Mouse (Mus musculus): ENCODE data around the gene Ear6. TPM values are rescaled to one million over a fixed set of nuclear protein-coding genes. Genes with fewer than 3 reads are reported as not detected.
"Not testable (repeated sequence)": the region's sequence is repeated elsewhere in the genome, so short reads cannot be mapped to it uniquely, and the experiment has no call there.

Gene Ear6
- total RNA-seq (2012; rRNA removed), result not detected in 2 replicates

DNA sequence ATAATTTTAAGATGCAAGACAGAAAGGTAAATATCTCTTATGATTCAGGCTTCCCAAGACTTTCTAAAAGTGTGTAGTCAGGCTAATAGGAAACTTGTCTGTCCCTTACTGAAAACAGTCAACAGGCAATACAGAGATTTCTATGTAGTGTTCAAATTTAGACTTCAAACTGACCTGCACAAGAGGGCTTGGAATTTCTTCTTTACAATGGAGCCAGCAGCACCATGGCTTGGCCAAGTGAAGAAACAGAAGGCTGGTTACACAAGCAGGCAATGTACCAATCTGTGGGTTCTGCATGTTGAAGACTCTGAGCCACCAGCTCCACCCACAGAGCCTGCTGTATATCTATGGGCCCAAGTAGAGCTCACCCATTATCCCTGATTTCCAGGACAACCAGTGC is at the start of gene Ear6:
Gene Ear6, plus strand, starts transcription at position 301 of the 400 bp plus-strand sequence.
- TF ChIP-seq CHD2 (IDR thresholded peaks at IDR 0.05; ENCODE audit: low read depth, low read length) (no peak), HCFC1 (IDR thresholded peaks at IDR 0.05; ENCODE audit: borderline replicate concordance, insufficient read depth, low read length) (no peak), ZC3H11A (IDR thresholded peaks at IDR 0.05; ENCODE audit: borderline replicate concordance, low read depth, low read length) (no peak), ZNF384 (IDR thresholded peaks at IDR 0.05; ENCODE audit: low read depth, low read length) (no peak), MAFK (IDR thresholded peaks at IDR 0.05; ENCODE audit: insufficient read depth, low read depth, low read length) (no peak)
- no peak within 1 kb of the TSS for H3K4me3 ChIP-seq (ENCODE audit: insufficient read depth in 1 of 2, low read depth in 1 of 2, low read length in 2 of 2, poor library complexity in 1 of 2, severe bottlenecking in 1 of 2)
- H3K9ac ChIP-seq (ENCODE audit: insufficient read depth, low read depth, low read length, poor library complexity, severe bottlenecking), result no peak within 1 kb of the TSS
- H3K36me3 ChIP-seq (ENCODE audit: control insufficient read depth, insufficient read depth, low read length, poor library complexity, severe bottlenecking), result no peaks in the 10 kb centered on the region
- H3K27ac ChIP-seq (ENCODE audit: insufficient read depth, low read depth, low read length, poor library complexity, severe bottlenecking), result no peak within 1 kb of the TSS
- in situ Hi-C loops (cut with MboI; ENCODE audit: low sequenced_read_pairs in 2 of 2, unreplicated experiment in 2 of 2), result no loop called here
- H3K9me3 ChIP-seq (ENCODE audit: control insufficient read depth, insufficient read depth, low read depth, low read length), result no peaks in the 10 kb centered on the region
- H3K4me1 ChIP-seq (ENCODE audit: control insufficient read depth in 2 of 2, insufficient read depth in 2 of 2, low read length in 2 of 2, poor library complexity in 1 of 2), result no peaks in the 10 kb centered on the region
- DNase-seq (ENCODE audit: low read depth, low spot score), result no peak

DNA sequence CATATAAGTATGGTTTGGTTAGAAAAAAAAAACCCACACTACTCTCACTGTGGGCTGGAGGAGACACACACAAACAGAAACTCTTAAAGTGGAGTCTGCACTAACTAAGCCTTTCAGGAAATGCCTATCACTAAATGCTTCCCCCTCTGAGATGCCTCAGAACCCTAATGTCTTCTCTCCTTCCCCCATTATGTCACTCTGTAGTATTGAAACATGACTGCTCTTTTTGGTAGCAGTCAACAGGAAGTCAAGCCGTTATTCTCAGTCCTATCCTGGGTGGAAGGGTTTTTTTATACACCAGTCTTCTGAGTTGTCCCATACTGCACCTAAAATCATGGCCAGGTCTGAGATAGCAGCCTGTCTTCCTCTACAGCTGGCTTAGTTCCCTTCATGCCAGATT is 26.9 kb upstream of the Ear6 start:
- in situ Hi-C loops (cut with MboI; ENCODE audit: low sequenced_read_pairs in 2 of 2, unreplicated experiment in 2 of 2), result no loop called here
- TF ChIP-seq ZC3H11A (IDR thresholded peaks at IDR 0.05; ENCODE audit: borderline replicate concordance, low read depth, low read length) (no peak), MAFK (IDR thresholded peaks at IDR 0.05; ENCODE audit: insufficient read depth, low read depth, low read length) (no peak), CHD2 (IDR thresholded peaks at IDR 0.05; ENCODE audit: low read depth, low read length) (no peak), HCFC1 (IDR thresholded peaks at IDR 0.05; ENCODE audit: borderline replicate concordance, insufficient read depth, low read length) (no peak), ZNF384 (IDR thresholded peaks at IDR 0.05; ENCODE audit: low read depth, low read length) (no peak)
- DNase-seq (ENCODE audit: low read depth, low spot score), result no peak

DNA sequence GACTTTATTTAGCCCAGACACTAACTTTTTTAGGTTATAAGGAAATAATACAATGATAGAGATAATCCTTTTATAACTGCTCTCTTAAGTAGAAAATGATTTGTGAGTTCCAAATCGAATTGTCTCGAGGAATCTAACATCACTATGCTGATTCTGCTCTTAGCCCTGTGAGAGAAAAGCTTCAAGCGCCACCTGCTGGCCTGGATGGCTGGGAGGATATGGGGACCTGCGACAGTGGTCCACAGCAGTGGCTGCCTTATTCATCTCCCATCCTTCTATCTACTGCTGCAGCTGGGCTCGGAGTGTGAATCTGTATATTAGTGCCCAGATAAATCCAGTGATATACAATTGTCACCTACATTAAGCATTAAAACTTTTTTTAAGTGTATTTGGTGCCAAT is 25.7 kb upstream of the Ear6 start:
- H3K4me1 ChIP-seq (ENCODE audit: control insufficient read depth in 2 of 2, insufficient read depth in 2 of 2, low read length in 2 of 2, poor library complexity in 1 of 2); H3K9me3 ChIP-seq (ENCODE audit: control insufficient read depth, insufficient read depth, low read depth, low read length); H3K4me3 ChIP-seq (ENCODE audit: insufficient read depth in 1 of 2, low read depth in 1 of 2, low read length in 2 of 2, poor library complexity in 1 of 2, severe bottlenecking in 1 of 2); in situ Hi-C loops (cut with MboI; ENCODE audit: low sequenced_read_pairs in 2 of 2, unreplicated experiment in 2 of 2); H3K9ac ChIP-seq (ENCODE audit: insufficient read depth, low read depth, low read length, poor library complexity, severe bottlenecking); H3K27ac ChIP-seq (ENCODE audit: insufficient read depth, low read depth, low read length, poor library complexity, severe bottlenecking); DNase-seq (ENCODE audit: low read depth, low spot score); H3K36me3 ChIP-seq (ENCODE audit: control insufficient read depth, insufficient read depth, low read length, poor library complexity, severe bottlenecking): not testable (repeated sequence)
- TF ChIP-seq MAFK (IDR thresholded peaks at IDR 0.05; ENCODE audit: insufficient read depth, low read depth, low read length), result peak; percentile 36; the same call in 1 of the 2 replicates

More for the DNA sequence above, 26.9 kb upstream of the Ear6 start:
- Histone ChIP-seq H3K9me3 (ENCODE audit: control insufficient read depth, insufficient read depth, low read depth, low read length) (no peaks in the 10 kb centered on the region), H3K27ac (ENCODE audit: insufficient read depth, low read depth, low read length, poor library complexity, severe bottlenecking) (no peak overlapping the region), H3K9ac (ENCODE audit: insufficient read depth, low read depth, low read length, poor library complexity, severe bottlenecking) (no peak overlapping the region), H3K4me3 (ENCODE audit: insufficient read depth in 1 of 2, low read depth in 1 of 2, low read length in 2 of 2, poor library complexity in 1 of 2, severe bottlenecking in 1 of 2) (no peak overlapping the region), H3K36me3 (ENCODE audit: control insufficient read depth, insufficient read depth, low read length, poor library complexity, severe bottlenecking) (no peaks in the 10 kb centered on the region), H3K4me1 (ENCODE audit: control insufficient read depth in 2 of 2, insufficient read depth in 2 of 2, low read length in 2 of 2, poor library complexity in 1 of 2) (no peaks in the 10 kb centered on the region)

DNA sequence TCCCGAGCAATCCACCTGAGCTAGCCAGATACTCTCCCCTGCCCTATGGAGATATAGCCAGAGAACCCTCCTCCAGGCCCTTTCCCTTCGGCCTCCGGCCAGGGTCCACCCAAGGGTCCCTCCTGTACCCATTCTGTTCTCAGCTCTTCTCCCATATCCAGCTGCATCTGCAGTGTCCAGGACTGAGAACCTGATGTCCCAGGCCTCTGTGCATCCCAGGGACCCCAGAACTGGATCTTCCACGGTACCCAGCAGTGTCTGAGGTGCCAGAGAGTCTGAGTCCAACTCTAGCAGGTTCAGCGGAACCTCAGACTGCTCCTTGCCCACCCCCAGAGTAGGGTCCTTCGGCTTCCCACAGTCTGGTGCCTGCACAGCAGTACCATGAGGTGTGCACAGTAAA is 24.3 kb upstream of the Ear6 start:
- in situ Hi-C loops (cut with MboI; ENCODE audit: low sequenced_read_pairs in 2 of 2, unreplicated experiment in 2 of 2), result no loop called here
- no peaks in the 10 kb centered on the region for H3K4me1 ChIP-seq (ENCODE audit: control insufficient read depth in 2 of 2, insufficient read depth in 2 of 2, low read length in 2 of 2, poor library complexity in 1 of 2)
- TF ChIP-seq ZC3H11A (IDR thresholded peaks at IDR 0.05; ENCODE audit: borderline replicate concordance, low read depth, low read length) (no peak), CHD2 (IDR thresholded peaks at IDR 0.05; ENCODE audit: low read depth, low read length) (no peak), ZNF384 (IDR thresholded peaks at IDR 0.05; ENCODE audit: low read depth, low read length) (no peak), MAFK (IDR thresholded peaks at IDR 0.05; ENCODE audit: insufficient read depth, low read depth, low read length) (no peak), HCFC1 (IDR thresholded peaks at IDR 0.05; ENCODE audit: borderline replicate concordance, insufficient read depth, low read length) (no peak)
- no peaks in the 10 kb centered on the region for H3K36me3 ChIP-seq (ENCODE audit: control insufficient read depth, insufficient read depth, low read length, poor library complexity, severe bottlenecking)
- DNase-seq (ENCODE audit: low read depth, low spot score), result no peak
- H3K4me3 ChIP-seq (ENCODE audit: insufficient read depth in 1 of 2, low read depth in 1 of 2, low read length in 2 of 2, poor library complexity in 1 of 2, severe bottlenecking in 1 of 2), result no peak overlapping the region
- H3K9me3 ChIP-seq (ENCODE audit: control insufficient read depth, insufficient read depth, low read depth, low read length), result no peaks in the 10 kb centered on the region
- H3K9ac ChIP-seq (ENCODE audit: insufficient read depth, low read depth, low read length, poor library complexity, severe bottlenecking), result no peak overlapping the region
- no peak overlapping the region for H3K27ac ChIP-seq (ENCODE audit: insufficient read depth, low read depth, low read length, poor library complexity, severe bottlenecking)

DNA sequence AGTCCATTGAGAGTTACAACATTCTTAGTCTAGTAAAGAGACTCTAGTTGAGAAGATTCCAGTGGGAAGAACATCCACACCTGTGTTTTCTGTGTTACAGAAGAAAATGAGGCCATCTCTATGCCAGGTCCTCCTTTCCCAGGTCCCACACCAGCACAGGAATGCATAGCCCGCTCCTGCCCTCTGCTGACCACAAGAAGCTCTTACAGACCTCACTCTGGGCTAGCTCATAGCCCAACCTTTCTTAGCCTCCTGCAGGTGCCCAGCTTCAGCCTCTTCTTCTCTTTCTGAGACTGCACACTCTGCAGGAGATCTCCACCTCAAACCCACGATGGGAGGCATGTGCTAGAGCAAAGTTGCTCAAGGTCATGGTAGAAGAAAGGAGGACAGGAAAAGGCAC is 15.0 kb upstream of the Ear6 start:
- H3K27ac ChIP-seq (ENCODE audit: insufficient read depth, low read depth, low read length, poor library complexity, severe bottlenecking); DNase-seq (ENCODE audit: low read depth, low spot score); H3K36me3 ChIP-seq (ENCODE audit: control insufficient read depth, insufficient read depth, low read length, poor library complexity, severe bottlenecking); in situ Hi-C loops (cut with MboI; ENCODE audit: low sequenced_read_pairs in 2 of 2, unreplicated experiment in 2 of 2); H3K9me3 ChIP-seq (ENCODE audit: control insufficient read depth, insufficient read depth, low read depth, low read length); H3K4me3 ChIP-seq (ENCODE audit: insufficient read depth in 1 of 2, low read depth in 1 of 2, low read length in 2 of 2, poor library complexity in 1 of 2, severe bottlenecking in 1 of 2); H3K9ac ChIP-seq (ENCODE audit: insufficient read depth, low read depth, low read length, poor library complexity, severe bottlenecking); H3K4me1 ChIP-seq (ENCODE audit: control insufficient read depth in 2 of 2, insufficient read depth in 2 of 2, low read length in 2 of 2, poor library complexity in 1 of 2): not testable (repeated sequence)

All from ES-E14 (cell line).